Mouse (Mus musculus): ENCODE data around the gene Cfap45. TPM values are rescaled to one million over a fixed set of nuclear protein-coding genes. Genes with fewer than 3 reads are reported as not detected.

Gene Cfap45
- polyA plus RNA-seq, 1 experiment: 0.33 TPM

DNA sequence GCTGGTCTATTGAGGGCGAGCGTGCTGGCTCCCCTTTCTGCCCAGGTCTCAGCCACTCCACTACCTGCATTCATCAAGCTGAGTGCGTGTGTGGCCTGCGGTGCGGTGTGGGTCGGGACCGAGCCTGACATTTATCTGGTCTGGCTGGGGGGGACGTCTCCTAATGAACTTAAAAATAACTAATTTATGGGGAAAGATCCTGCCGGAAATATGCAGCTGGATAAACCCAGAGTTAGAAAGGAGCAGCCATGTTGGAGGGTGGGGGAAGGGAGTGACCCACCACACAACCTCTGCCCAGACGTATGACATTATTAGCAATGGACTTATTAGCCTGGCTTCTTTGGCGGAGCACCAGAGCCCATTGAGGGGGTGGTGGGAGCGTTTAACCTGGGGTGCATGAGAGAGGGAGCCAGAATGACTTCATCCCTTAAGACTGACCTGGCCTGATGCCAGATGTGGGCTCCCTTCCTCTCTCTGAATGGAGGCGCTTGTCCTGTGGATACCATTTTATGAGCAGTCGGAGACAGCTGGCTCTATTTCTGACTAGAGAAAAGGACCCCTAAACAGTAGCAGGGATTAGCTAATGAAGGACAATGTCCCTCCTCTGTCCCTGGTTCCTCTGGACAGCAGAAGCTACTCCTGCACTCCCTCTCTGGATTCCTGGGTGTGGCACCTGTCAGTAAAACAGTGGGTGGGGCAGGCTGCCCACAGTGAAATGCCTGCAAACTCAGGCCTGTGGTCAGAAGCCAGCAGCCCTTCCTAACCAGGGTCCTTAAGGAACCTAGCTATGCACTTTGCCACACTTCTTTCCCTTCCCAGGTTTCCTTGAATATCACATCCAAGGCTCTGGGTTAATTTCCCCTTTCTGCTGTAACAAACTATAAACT lies 17.2 kb upstream of the Cfap45 start:
- peak overlapping the region; percentile 52 for H3K27ac ChIP-seq (ENCODE audit: insufficient read depth, low read depth, low read length)
- WGBS: 13% methylated on average over 14 of the region's 14 CpGs
- peaks cover 25% of the 10 kb centered on the region for H3K4me1 ChIP-seq (ENCODE audit: control insufficient read depth, insufficient read depth, low read length)
- peak; percentile 58 for DNase-seq
- peaks cover 2% of the 10 kb centered on the region; the same call in 1 of the 2 replicates for H3K36me3 ChIP-seq (ENCODE audit: control insufficient read depth, insufficient read depth, low read length)
- H3K4me3 ChIP-seq (ENCODE audit: insufficient read depth, low read depth, low read length): peak overlapping the region; percentile 75
- H3K27me3 ChIP-seq (replicated peaks; ENCODE audit: control insufficient read depth, insufficient read depth, low read length): no peaks in the 10 kb centered on the region
- TF ChIP-seq POLR2A (IDR thresholded peaks at IDR 0.05; ENCODE audit: low read depth, low read length) (no peak), CTCF (conservative IDR thresholded peaks at IDR 0.05; ENCODE audit: insufficient read depth, insufficient read length, low read depth, low read length) (no peak)

DNA sequence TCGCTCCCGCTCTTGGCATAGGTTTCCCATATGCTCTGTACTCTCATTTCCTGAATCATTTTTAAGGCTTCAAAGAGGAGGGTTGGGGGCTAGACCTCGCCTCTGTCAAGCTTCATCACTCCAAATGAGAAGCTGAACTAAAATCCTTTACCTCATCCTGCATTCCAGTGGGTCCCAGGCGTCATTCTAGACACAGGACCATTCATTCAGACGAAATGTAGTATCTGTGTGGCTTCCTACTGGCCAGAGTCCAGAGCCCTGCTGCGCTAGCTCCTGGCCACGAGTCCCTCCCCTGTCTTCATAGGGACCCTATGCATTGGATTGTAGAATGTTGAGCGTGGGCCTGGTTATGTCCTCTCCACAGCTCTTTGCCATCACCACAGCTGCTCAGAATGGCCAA lies 15.8 kb upstream of the Cfap45 start:
- peaks cover 33% of the 10 kb centered on the region for H3K4me1 ChIP-seq (ENCODE audit: control insufficient read depth, insufficient read depth, low read length)
- no peak overlapping the region for H3K4me3 ChIP-seq (ENCODE audit: insufficient read depth, low read depth, low read length)
- DNase-seq: no peak
- no peak for TF ChIP-seq POLR2A (IDR thresholded peaks at IDR 0.05; ENCODE audit: low read depth, low read length)
- H3K36me3 ChIP-seq (ENCODE audit: control insufficient read depth, insufficient read depth, low read length): peaks cover 2% of the 10 kb centered on the region; the same call in 1 of the 2 replicates
- 76% methylated on average over 8 of the region's 8 CpGs for WGBS
- H3K27ac ChIP-seq (ENCODE audit: insufficient read depth, low read depth, low read length): no peak overlapping the region
- no peaks in the 10 kb centered on the region for H3K27me3 ChIP-seq (replicated peaks; ENCODE audit: control insufficient read depth, insufficient read depth, low read length)

DNA sequence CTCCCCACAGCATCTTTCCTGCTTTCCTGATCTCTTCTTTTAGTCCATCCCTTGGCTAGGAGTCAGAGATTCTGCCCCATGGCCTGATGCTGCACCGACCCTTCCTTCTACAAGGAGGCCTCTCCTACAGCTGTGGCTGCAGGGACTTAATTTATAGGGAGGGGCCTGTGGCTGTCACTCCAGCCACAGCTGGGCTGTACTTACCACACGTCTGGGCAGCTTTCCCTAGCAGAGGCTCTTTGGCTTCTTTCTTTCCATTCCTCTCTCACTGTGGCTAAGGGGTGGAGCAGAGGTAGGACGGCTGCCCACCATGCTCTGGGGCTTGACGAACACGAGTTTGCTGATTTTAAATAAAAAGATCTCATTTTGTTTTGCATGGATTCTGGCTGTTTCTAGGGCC lies 13.6 kb upstream of the Cfap45 start:
- no peaks in the 10 kb centered on the region for H3K27me3 ChIP-seq (replicated peaks; ENCODE audit: control insufficient read depth, insufficient read depth, low read length)
- H3K36me3 ChIP-seq (ENCODE audit: control insufficient read depth, insufficient read depth, low read length): peaks cover 2% of the 10 kb centered on the region; the same call in 1 of the 2 replicates
- WGBS: 62% methylated on average over 5 of the region's 5 CpGs
- H3K4me1 ChIP-seq (ENCODE audit: control insufficient read depth, insufficient read depth, low read length): peaks cover 34% of the 10 kb centered on the region
- H3K4me3 ChIP-seq (ENCODE audit: insufficient read depth, low read depth, low read length): no peak overlapping the region
- TF ChIP-seq POLR2A (IDR thresholded peaks at IDR 0.05; ENCODE audit: low read depth, low read length): no peak
- no peak for TF ChIP-seq CTCF (conservative IDR thresholded peaks at IDR 0.05; ENCODE audit: insufficient read depth, insufficient read length, low read depth, low read length)
- no peak overlapping the region for H3K27ac ChIP-seq (ENCODE audit: insufficient read depth, low read depth, low read length)
- DNase-seq: no peak

DNA sequence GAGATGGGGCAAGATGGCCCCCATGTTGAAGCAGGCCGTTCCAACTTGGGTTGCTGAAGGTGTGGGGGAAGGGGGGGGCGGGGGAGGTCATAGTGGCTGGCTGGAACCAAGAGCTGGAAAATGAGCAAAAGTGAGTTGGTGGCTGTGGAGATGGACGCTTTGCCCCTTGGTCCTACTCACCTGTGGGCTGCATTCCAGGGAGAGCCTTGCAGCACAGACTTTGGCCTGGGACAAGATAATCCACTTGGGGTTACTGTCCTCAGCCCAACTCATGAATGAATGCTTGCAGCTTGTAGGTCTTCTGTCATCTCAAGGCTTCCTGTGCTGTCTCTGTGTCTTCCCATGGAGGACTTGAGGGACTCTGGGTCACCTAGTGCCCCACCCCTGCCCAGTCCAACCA lies 12.9 kb upstream of the Cfap45 start:
- no peak overlapping the region for H3K27ac ChIP-seq (ENCODE audit: insufficient read depth, low read depth, low read length)
- 71% methylated on average over 3 of the region's 3 CpGs for WGBS

DNA sequence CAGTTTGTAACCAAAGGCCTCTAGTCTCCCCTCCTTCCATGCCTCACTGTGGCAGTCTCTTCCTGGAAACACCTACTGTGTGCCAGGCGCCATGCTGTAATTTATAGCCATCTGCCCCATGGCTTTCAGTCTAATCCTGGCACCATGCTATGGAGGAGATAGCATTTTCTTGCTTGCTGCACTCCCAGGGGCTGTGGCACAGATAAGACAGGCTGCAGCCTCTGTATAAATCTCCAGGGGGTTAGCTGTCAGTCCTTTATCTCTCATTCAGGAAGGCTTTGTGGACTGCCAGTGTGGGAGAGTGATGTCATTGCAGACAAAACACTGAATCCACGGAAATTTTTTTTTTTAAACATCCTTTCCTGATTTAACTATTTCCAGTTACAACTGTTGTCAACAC lies 12.4 kb upstream of the Cfap45 start:
- WGBS: 64% methylated on average over 2 of the region's 2 CpGs
- TF ChIP-seq POLR2A (IDR thresholded peaks at IDR 0.05; ENCODE audit: low read depth, low read length) (no peak), CTCF (conservative IDR thresholded peaks at IDR 0.05; ENCODE audit: insufficient read depth, insufficient read length, low read depth, low read length) (no peak)
- no peak for DNase-seq
- Histone ChIP-seq H3K4me3 (ENCODE audit: insufficient read depth, low read depth, low read length) (no peak overlapping the region), H3K27ac (ENCODE audit: insufficient read depth, low read depth, low read length) (no peak overlapping the region), H3K27me3 (replicated peaks; ENCODE audit: control insufficient read depth, insufficient read depth, low read length) (no peaks in the 10 kb centered on the region), H3K36me3 (ENCODE audit: control insufficient read depth, insufficient read depth, low read length) (peaks cover 2% of the 10 kb centered on the region; the same call in 1 of the 2 replicates), H3K4me1 (ENCODE audit: control insufficient read depth, insufficient read depth, low read length) (peaks cover 24% of the 10 kb centered on the region)

More for the DNA sequence above, 12.9 kb upstream of the Cfap45 start:
- Histone ChIP-seq H3K4me3 (ENCODE audit: insufficient read depth, low read depth, low read length) (no peak overlapping the region), H3K27me3 (replicated peaks; ENCODE audit: control insufficient read depth, insufficient read depth, low read length) (no peaks in the 10 kb centered on the region), H3K4me1 (ENCODE audit: control insufficient read depth, insufficient read depth, low read length) (peaks cover 27% of the 10 kb centered on the region), H3K36me3 (ENCODE audit: control insufficient read depth, insufficient read depth, low read length) (peaks cover 2% of the 10 kb centered on the region; the same call in 1 of the 2 replicates)
- DNase-seq: peak; percentile 76
- TF ChIP-seq POLR2A (IDR thresholded peaks at IDR 0.05; ENCODE audit: low read depth, low read length) (no peak), CTCF (conservative IDR thresholded peaks at IDR 0.05; ENCODE audit: insufficient read depth, insufficient read length, low read depth, low read length) (no peak)

DNA sequence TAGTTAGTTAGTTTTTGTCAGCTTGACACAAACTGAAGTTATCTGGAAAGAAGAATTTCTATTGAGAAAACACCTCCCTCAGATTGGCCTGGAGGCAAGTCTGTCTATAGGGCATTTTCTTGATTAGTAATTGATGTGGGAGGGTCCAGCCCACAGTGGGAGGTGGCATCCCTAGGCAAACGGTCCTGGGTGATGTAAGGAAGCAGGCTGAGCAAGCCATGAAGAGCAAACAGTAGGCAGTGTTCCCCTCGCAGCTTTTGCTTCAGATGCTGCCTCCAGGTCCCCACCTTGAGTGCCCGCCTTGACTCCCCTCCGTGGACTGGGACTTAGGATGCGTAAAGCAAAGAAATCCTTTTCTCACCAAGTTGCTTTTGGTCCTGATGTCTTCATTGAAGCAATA lies 11.4 kb upstream of the Cfap45 start:
- Histone ChIP-seq H3K36me3 (ENCODE audit: control insufficient read depth, insufficient read depth, low read length) (peaks cover 2% of the 10 kb centered on the region; the same call in 1 of the 2 replicates), H3K27ac (ENCODE audit: insufficient read depth, low read depth, low read length) (no peak overlapping the region), H3K4me3 (ENCODE audit: insufficient read depth, low read depth, low read length) (no peak overlapping the region), H3K4me1 (ENCODE audit: control insufficient read depth, insufficient read depth, low read length) (peaks cover 23% of the 10 kb centered on the region; the same call in 1 of the 2 replicates), H3K27me3 (replicated peaks; ENCODE audit: control insufficient read depth, insufficient read depth, low read length) (no peaks in the 10 kb centered on the region)
- TF ChIP-seq POLR2A (IDR thresholded peaks at IDR 0.05; ENCODE audit: low read depth, low read length): no peak
- TF ChIP-seq CTCF (conservative IDR thresholded peaks at IDR 0.05; ENCODE audit: insufficient read depth, insufficient read length, low read depth, low read length): no peak
- peak; percentile 36 for DNase-seq
- 76% methylated on average over 5 of the region's 5 CpGs for WGBS

DNA sequence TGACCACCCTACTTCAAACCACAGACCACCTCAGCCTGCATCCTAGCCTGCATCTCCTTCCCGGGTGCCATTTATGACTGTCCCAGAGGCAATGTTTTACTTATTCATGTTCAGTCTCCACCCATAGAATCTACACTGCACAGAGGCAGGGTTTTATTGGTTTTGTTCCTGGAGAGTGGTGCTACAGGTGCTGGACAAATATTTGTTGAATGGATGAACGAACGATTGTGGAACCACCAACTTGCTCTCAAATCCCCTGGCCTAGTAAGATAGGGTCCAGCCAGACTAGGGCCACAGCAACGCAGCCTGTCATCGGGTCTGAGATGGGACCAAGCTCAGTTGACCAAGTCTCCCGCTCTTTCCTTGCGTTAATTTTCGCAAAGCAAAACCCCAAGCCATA lies 10.6 kb upstream of the Cfap45 start:
- H3K4me3 ChIP-seq (ENCODE audit: insufficient read depth, low read depth, low read length): no peak overlapping the region
- H3K4me1 ChIP-seq (ENCODE audit: control insufficient read depth, insufficient read depth, low read length): peaks cover 26% of the 10 kb centered on the region; the same call in 1 of the 2 replicates
- TF ChIP-seq CTCF (conservative IDR thresholded peaks at IDR 0.05; ENCODE audit: insufficient read depth, insufficient read length, low read depth, low read length): no peak
- TF ChIP-seq POLR2A (IDR thresholded peaks at IDR 0.05; ENCODE audit: low read depth, low read length): no peak
- WGBS: 34% methylated on average over 8 of the region's 8 CpGs
- peaks cover 2% of the 10 kb centered on the region; the same call in 1 of the 2 replicates for H3K36me3 ChIP-seq (ENCODE audit: control insufficient read depth, insufficient read depth, low read length)
- no peak for DNase-seq
- H3K27me3 ChIP-seq (replicated peaks; ENCODE audit: control insufficient read depth, insufficient read depth, low read length): no peaks in the 10 kb centered on the region
- peak overlapping the region; percentile 2; the same call in 1 of the 2 replicates for H3K27ac ChIP-seq (ENCODE audit: insufficient read depth, low read depth, low read length)

Data from kidney, adult 2 months (tissue).